Mouse (Mus musculus): ENCODE measurements around the gene Prss38. TPM values are rescaled to one million over a fixed set of nuclear protein-coding genes. Genes with fewer than 3 reads are reported as not detected.

The Prss38 gene
- not detected in 2 replicates for polyA plus RNA-seq (2012; rRNA removed)

DNA sequence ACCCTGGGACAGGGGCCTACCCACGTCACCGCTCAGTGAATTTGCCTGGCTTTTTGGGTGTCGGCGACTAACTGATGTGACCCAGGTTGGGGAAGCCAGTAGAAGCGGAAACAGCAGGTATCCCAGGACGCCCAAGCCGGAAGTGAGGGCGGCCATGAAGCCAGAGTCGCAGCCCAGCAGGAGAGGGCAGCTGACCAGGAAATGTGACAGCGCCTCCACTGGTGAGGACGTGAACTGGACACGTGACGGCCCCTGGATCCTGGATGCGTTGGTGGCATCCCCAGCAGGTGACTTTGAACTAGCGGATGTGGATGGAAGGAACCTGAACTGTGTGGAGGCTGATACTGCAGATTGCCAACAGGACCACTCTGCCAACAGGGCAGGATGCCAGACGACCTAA is at the start of gene Prss38:
Gene Prss38, minus strand, starts transcription at position 183 of the 400 bp plus-strand sequence.

Other genes starting within 250 kb of the Prss38 start
- gene Obscn, start 239.3 kb downstream of the Prss38 start, polyA plus RNA-seq (2012; rRNA removed): 0.10 and 0.32 TPM in 2 replicates
- gene Iba57, start 211.9 kb downstream of the Prss38 start, polyA plus RNA-seq (2012; rRNA removed): 7.9 and 8.4 TPM in 2 replicates
- gene Gjc2, start 192.4 kb downstream of the Prss38 start, polyA plus RNA-seq (2012; rRNA removed): 0.03 TPM in 2 replicates
- 36.1 and 41.5 TPM in 2 replicates for gene Guk1, start 183.4 kb downstream of the Prss38 start, polyA plus RNA-seq (2012; rRNA removed)
- 23.3 and 25.0 TPM in 2 replicates for gene Mrpl55, start 173.2 kb downstream of the Prss38 start, polyA plus RNA-seq (2012; rRNA removed)
- gene 2310033P09Rik, start 167.3 kb downstream of the Prss38 start, polyA plus RNA-seq (2012; rRNA removed): 23.5 and 24.0 TPM in 2 replicates
- 178 and 203 TPM in 2 replicates for gene Arf1, start 147.4 kb downstream of the Prss38 start, polyA plus RNA-seq (2012; rRNA removed)
- gene Wnt3a, start 84.9 kb downstream of the Prss38 start, polyA plus RNA-seq (2012; rRNA removed): 0.02 TPM in 2 replicates
- 0.10 and 0.21 TPM in 2 replicates for gene Wnt9a, start 68.7 kb downstream of the Prss38 start, polyA plus RNA-seq (2012; rRNA removed)
- gene Jmjd4, start 74.4 kb upstream of the Prss38 start, polyA plus RNA-seq (2012; rRNA removed): 2.7 and 3.5 TPM in 2 replicates
- gene Snap47, start 75.5 kb upstream of the Prss38 start, polyA plus RNA-seq (2012; rRNA removed): 11.5 and 13.8 TPM in 2 replicates
- 0.71 and 0.76 TPM in 2 replicates for gene Zfp867, start 96.8 kb upstream of the Prss38 start, polyA plus RNA-seq (2012; rRNA removed)
- gene Zkscan17, start 151.1 kb upstream of the Prss38 start, polyA plus RNA-seq (2012; rRNA removed): 2.2 and 2.6 TPM in 2 replicates
- 0.43 and 0.52 TPM in 2 replicates for gene Nlrp3, start 165.9 kb upstream of the Prss38 start, polyA plus RNA-seq (2012; rRNA removed)
- not detected in 2 replicates for gene Olfr222, start 200.6 kb upstream of the Prss38 start, polyA plus RNA-seq (2012; rRNA removed)
- gene Olfr223, start 217.6 kb upstream of the Prss38 start, polyA plus RNA-seq (2012; rRNA removed): not detected in 2 replicates